Mouse (Mus musculus): ENCODE measurements at regions not wholly inside any gene's neighbourhood (a gene's known extent, or its start where the extent isn't known, plus 50 kb on each side); places are given as distances from the start of the nearest gene placed in this dataset.
A peak's percentile ranks its signal among the peaks of the same experiment; 100 is the strongest.

DNA sequence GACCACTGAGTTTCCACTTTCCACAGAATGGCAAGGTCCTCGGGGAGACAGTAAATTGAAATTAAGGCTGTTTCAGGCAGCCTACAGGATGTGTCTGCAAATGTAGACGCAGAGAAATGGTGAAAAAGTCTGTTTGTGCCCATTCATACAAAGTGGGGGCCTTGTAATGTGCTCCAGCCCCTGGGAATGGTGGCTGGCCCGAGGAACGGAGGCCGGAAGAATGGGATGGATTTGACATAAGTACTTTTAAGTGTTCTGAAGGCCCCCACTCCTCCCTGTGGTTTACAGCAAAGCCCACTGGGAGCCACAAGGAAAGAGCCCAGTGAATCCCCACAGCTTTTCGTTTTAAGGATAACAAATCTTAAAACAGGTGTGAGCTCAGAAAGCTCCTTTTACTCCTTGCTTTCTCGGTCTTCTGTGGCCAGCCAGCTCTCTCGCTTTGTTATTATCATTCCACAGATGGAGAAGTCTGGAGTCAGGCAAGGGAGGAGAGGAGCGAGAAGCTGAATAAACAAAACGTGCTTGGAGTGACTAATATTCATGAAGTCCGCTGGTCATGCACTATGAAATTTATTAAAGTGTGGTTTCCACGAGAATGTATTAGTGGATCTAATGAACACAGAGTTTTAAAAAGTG is 337.7 kb downstream of the Hlx start:
- DNase-seq (ENCODE audit: low spot score) = no peak

DNA sequence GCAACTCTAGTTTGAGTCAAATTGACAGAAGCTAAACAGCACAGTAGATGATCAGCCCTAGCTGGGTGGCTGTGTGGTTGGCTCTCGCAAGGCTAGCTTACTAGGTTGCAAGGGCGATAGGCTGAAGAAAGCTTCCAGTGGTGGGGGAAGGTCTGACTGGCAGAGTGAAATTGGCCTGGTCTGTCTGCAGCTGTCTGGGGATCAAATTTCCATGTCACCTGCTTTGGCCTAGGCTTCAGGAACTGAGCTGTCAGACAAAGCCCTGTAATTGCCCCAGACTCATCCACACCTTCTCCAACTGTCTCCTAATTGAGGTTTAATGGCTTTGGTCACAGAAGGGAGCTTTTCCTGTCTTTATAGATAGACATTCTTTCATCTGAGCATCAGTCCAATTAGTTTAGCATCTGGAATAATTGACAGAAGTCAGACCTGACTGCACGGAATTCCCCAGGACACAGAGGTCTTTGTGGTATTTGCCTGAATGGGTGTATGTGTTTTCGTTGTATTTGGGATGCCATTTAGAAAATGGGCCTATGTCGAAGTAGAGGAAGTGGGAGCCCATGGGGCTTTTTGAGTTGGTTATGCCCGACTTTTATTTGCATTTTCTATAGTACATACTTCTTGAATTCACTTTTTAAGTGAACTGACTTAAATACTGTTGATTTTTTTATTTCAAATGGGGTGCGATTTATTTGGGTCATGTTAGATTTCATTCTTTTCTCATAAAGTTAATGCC is 348.2 kb downstream of the Hlx start:
- DNase-seq (ENCODE audit: low spot score) = peak; percentile 78

DNA sequence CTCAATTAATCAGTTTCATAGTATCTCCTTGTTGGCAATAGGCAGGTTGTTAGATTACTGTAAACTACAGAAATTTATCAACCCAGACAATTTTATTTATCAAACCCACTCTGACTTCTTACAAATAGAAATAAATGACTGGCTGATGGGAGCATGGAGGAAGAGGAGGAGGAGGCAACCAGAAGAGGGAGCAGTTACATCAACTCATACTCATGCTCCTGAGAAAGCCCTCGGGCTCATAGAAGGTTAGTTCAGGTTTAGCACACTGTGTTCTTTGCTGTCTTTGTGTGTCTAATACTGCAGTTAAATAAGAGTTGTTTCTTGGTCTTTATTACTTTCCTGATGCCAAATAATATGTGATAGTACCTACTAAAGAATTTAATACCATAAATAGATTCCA is 344.6 kb upstream of the 1700056E22Rik start:
- no peak for DNase-seq (ENCODE audit: low spot score)

DNA sequence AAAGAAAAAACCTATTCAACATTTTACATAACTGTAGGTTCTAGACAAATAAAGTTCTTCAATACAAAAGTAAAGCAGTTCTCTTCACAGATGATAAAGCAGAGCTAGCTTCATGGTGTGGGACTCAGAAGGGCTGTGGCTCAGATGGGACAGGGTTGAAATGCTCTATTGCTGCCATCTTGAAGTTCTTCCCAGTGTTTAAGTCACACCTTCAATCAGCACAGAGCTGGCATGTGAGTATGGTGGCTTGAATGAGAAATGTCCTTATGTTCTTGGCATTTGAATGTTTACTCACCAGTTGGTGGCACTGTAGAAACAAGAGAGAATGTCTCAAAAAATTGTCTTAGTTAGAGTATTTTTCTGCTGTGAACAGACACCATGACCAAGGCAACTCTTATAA is 330.9 kb upstream of the 1700056E22Rik start:
- DNase-seq (ENCODE audit: low spot score) = no peak

DNA sequence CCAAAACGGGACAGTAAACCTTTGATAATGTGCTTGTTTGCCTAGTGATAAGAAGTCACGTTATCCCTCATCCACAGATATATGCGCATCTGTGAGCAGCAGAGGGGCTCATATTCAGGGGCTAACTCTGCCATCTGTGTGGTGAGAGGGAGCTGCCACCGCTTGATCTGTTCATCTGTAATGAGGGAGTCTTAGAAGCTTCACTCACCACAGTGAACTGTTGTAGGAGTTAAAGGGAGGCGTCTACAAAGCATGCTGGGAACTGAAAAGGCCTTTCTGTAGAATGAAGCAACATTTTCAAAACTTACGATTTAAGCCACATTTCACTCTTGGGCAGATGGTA is 324.1 kb upstream of the 1700056E22Rik start:
- DNase-seq (ENCODE audit: low spot score) = no peak

DNA sequence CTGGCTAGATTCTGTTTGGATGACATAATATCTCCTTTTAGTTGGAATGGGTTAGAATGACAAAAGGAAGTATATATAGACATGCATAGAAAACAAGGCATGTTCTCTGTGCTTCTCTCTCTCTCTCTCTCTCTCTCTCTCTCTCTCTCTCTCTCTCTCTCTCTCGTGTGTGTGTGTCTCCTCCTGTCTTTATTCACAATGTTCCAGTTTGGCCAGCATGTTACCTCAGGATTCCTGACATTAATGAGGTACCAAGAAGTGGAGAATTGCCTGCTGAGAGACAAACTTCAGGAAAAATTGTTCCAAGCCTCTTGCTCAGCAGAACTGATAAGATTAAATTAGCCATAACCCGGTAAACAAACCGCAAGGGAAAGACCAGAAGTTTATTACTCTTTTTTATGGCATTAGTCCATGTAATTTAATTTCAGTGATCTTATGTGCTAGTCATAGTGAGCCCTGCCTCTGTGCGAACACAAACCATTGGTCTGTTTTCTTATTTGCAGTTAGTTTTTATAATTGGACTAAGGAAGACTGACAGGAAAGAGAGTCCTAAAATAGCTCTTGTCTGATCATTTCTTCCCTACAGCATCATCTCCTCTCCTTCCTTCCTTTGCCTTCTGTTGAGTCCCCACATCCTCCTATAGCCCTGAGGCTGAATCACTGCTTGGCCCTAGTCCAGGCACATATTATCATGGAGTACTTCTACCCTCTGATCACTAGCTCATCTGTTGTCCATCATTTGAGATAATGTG is 323.5 kb upstream of the 1700056E22Rik start:
- DNase-seq (ENCODE audit: low spot score) = peak; percentile 88

DNA sequence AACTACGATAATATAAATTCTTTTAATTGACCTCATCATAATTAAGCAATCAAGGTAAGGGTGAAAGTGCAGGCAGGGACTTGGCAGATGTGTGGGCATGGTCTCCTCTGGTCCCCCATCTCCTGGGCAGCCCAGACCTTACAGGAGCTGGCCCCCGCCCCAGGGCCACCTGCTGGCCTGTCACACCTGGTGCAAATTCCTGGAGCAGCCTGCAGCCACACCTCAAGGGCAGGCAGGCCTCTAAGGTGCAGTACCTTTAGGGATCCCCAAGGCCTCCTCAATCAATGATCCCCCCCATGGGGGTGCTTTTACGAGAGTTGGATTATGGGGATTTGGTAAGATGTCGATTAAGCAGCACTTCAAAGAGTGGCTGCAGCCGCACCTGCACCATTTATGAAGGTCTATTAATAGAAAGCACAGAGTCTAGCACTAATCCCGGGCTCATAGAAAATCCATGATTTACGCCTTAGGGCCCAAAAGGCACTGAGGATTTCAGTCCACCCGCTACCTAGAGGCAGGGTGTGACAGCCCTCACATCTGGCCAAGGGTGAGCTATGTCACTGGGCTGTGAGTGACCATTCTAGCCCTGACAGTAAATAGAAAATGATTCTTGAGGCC is 319.8 kb upstream of the 1700056E22Rik start:
- DNase-seq (ENCODE audit: low spot score) = no peak

DNA sequence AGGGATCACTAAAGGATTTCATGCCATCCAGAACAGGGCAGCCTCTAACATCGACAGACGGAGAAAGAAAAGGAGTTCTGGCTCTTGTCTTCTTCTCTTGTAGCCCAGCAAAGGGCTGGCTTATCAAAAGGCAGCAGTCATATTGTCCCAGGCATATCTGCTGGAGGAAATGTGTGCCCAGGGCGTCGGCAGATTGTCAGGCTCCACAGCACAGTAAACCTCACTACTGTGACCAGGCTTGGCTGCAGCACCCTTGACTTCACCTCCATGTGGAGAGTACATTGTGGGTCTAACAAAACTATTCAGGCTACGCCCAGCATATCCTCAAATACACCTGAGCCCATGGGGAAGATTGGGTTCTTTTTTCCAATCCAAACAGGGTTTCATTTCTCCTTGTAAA is 317.7 kb upstream of the 1700056E22Rik start:
- DNase-seq (ENCODE audit: low spot score) = no peak

DNA sequence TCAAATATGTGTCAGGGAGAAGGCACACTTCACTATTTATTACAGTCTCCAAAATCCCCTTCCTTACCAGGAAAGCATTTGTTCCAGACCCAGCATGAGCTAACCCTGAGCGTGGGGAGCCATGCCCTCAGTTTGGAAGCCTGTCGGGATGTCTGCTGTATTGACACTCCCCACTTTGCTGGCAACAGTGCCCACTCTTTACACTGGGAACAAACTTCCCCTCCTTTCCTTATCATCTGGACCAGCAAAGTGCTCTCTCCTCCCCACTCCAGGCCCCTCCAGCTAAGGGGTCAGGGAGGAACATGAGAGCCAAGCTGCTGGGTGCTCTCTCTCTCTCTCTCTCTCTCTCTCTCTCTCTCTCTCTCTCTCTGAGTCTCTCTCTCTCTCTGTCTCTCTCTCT is 310.7 kb upstream of the 1700056E22Rik start:
- no peak for DNase-seq (ENCODE audit: low spot score)

DNA sequence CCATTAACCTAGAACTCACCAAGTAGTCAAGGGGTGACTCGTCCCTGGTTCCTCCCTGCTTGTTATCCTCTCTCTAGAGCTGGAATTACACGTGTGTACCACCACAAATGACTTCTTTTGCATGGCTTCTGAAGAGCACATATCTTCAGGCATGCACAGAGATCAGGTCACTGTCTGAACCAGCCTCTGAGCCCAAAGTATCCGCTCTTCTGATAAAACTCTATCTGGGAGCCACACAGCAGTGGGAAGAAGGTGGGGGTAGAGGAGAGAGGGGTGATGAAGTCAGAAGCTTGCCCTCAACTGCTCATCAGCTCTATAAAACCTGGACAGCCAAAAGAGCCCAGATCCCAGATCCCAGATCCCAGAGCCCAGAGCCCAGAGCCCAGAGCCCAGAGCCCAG is 301.9 kb upstream of the 1700056E22Rik start:
- no peak for DNase-seq (ENCODE audit: low spot score)

DNA sequence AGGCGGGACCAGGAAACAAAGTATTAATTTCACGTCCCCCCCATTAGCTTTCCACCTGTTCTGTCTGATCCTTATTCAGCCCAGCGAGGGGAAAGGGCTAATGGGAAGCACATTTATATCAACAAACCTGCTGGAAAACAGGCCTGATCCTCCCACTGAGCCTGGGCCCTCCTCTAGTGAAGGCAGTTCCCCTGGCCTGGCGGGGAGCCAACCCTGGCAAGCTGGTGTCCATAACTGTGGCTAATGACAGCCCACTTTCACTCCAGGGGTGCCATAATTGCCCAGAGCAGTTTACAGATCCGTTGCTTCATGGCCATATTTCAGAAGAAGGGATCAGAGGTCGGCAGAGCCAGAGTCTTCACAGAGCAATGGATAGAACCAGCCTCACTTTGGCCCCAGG is 301.2 kb upstream of the 1700056E22Rik start:
- DNase-seq (ENCODE audit: low spot score) = peak; percentile 86

DNA sequence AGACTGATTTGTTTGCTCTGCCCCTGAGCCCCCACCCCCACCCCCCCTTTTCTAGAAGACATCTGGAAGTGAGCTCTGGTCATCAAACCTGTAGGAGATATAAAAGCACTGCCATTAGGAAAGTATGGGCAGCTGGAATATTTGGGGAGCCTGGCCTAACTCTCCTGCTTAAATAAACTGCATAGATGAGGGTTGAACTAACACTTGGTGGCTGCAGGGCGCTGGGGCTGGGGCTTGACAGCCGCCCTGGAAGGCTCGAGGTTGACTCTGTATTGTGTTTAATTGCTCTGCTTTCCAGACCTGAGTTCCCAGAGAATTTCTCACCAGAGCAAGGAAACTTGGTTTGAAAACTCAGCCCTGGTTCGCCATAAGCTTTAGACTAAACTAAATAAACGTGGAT is 300.7 kb upstream of the 1700056E22Rik start:
- peak; percentile 17 for DNase-seq (ENCODE audit: low spot score)

DNA sequence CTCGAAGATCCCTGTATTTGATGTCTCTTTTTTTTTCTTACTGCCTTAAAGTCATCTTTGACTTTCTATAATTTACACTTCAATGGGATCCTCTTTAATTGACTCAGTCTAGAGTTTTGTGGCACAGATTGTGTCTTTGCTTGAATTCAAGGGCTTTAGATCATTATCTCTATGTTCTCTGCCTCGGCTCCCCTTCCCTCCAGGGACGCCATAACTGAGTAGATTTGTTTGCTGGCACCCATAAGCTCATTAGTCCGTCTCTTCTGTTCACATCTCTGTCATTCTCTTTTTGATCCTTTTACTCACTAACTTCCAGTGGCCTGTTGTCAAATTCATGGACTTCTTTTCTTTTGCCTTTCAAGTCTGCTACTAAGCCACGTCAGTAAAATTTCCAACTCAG is 299.0 kb upstream of the 1700056E22Rik start:
- no peak for DNase-seq (ENCODE audit: low spot score)

DNA sequence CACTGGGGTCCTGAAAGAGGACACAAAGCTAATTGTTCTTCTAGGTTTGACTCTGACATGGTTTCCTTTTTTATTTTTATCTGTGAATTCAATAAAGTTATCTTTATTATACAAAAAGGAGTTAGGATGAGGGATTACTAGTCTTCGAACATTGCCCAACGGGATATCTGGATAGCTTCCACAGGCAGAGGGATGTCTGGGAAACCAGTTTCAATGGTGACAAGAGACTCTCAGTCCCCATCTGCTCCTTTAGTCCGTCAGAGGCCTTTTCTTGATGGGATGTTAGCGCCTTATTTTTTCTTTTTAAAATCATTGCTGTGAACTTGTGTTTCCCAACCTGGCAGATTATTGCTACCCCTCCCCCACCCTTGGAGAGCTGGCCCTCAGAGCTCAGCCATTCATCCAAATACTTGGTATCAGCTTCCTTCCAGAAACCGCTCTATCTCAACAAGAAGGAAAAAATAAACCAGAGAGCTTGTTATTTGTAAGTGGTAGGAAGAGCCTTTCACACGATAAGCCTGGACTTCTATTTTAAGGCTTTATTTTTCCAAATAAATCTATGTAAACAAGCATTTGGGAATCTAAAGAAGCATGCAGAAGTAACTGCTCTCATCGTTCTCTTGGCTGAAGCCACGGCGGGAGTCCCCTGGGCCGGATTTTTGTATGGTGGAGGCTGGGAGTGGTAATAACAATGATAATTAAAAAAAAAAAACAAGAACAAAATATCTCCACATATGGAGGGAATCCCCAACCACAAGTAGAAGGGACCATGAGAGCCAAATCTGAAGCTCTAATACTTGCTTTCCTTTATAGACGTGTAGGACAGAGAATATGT is 296.6 kb upstream of the 1700056E22Rik start:
- DNase-seq (ENCODE audit: low spot score) = no peak

DNA sequence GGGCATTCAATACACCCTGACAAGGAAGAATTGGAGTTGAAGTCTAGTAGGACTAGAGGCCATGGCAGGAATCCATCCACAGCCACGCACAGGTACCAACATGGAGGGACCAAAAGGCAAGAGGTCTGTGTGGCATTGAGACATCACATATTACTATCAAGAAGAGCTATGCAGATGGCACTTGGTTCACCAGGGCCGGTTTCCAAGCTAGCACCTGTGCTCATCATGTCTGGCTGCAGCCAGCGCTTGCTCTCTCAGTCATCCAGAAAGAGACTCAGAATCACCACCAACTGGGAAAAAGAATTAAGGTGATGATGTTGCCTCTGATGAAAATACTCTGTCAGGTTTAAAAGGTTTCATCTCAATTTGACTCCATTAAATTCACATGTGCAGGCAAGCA is 292.1 kb upstream of the 1700056E22Rik start:
- DNase-seq (ENCODE audit: low spot score) = no peak

DNA sequence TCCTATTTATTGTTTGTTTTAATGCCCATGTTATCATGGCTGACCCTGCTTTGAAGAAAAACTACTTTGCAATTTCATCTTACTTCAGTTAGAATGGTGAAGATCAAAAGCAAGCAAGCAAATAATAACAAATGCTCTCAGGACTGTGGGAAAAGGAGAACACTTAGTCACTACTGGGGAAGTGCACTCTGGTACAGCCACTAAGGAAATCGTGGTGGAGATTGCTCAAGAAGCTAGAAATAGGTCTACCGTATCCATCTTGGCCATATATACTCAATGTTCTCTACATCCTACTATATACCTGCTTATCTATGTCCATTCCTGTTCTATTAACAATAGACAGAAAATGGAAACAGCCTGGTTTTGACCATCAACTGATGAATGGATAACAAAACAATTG is 290.1 kb upstream of the 1700056E22Rik start:
- no peak for DNase-seq (ENCODE audit: low spot score)

DNA sequence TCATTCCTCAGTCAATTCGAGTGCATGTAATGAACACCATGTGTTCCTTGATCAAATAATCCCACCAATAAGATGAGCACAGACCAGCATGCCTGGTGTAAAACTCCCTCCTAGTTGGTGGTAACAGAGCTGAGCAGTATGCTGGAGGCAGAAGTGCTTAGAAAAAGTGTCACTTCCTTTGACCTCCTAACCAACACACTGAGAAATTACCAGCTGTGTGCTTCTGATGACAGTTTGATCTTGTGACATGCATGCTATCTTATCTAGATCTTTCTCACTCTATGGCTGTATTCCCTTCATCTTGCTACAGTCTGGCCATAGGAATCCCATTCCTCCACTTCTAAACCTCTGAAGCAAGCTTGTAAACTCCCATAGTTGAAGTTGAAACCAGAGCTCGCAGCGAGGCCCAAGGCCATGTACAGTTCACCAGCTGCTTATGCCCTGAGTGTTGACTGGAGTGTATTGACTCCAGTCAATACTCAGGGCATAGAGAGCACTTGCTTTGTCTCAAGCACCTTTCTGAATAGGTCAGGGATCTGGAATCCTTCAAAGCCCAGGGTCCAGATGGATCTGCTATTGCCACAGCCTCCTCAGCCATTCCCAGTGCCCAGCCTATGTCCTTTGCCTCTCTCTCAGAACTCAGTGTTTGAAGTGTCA is 286.5 kb upstream of the 1700056E22Rik start:
- DNase-seq (ENCODE audit: low spot score) = no peak

DNA sequence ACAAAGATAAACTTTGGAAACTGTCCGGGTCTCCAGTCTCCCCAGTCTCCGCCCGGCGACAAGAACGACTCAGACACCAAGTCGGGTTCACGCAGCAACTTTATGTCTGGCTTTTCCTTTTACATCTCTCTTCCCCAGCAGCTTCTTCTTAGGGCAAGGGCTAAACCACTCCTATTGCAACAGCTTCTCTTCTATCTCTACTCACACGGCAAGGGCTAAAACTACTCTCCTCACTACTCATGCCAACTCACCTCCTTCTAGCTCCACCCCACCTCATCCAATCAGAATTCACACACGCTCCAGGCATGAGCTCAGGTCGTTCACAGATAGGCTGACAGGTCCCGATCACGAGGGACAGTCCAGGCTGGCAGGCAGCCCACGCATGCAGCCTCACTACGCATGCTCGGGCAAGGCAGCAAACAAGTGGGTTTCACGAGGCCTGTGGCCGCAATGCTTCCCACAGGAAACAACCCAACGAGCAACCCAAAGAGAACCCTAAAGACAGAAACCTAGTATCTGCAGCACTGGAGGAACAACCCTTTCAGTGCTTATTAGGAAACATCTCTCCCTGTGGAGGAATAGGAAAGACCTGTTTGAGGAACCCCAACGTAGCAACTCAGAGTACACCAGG is 276.2 kb upstream of the 1700056E22Rik start:
- DNase-seq (ENCODE audit: low spot score) = no peak

DNA sequence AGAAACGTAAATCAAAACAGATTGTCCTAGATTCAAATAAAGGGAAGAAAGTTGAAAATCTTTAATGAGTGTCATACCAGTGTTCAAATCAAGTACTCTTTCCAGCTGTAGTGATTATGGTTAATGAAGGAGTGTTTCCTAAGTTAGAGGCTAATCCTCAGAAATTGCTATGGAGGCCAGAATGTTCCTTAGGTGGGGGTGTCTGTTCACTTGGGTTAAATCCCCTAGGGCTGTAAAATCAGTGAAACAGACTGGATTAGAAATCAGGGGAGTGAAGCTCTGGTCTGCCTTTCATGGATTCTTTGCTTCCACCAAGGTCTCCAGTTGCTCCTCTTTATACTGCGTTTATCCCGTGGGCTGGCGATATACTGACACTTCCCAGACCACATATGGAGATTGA is 270.7 kb upstream of the 1700056E22Rik start:
- no peak for DNase-seq (ENCODE audit: low spot score)

DNA sequence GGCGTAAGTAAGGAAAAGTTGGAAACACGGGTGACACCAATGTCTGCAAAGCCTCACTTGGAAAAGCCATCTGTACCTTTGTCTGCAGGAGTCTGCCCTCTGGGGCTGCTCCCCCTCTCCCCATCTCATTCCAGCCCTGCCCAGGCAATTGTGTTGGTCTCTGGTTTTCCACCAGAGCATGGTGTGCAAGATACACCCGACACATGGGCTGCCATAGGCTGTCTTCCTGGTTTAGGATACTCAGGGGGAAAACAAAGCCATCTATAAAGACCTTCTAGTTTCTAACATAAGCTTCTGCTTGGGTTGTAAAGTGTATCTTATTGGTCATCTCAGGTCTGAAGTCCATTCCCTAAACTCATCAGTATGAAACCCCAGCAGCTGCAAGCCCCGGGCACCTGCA is 270.1 kb upstream of the 1700056E22Rik start:
- no peak for DNase-seq (ENCODE audit: low spot score)

DNA sequence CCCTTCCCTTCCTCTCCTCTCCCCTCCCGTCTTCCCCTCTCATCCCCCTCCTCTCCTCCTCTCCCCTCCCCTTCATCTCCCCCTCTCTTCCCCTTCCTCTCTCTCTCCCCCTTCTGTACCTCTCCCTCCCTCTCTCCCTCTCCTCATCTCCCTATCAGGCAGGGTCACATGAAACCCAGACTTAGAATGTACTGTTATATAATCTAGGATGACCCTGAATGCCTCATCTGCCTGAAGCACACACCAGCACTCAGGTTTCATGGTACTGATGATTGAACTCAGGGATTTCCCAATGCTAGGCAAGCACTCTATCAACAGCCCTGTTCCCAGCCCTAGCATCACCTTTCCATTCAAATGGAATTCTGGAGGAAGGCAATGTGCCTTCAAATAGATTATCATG is 264.6 kb upstream of the 1700056E22Rik start:
- DNase-seq (ENCODE audit: low spot score) = no peak
